32 mouse cellular contexts compared by ENCODE assay signal in genomic region chr15:82435011-82435410, GRCm38 (mm10). TPM values are rescaled to one million over a fixed set of nuclear protein-coding genes. Genes with fewer than 3 reads are reported as not detected.
DNase-seq lines count a peak whose midpoint lies in the region; ATAC-seq and TF ChIP-seq lines count a peak whose summit lies in the region.
"Had no signal": no experiment of that assay in that cellular context is flagged by ENCODE, and none has a peak within 500 bp of the region (broad histone marks: within the 10 kb centered on the region; RNA-seq: fewer than 3 reads in every experiment).

No protein-coding gene starts in this region.

- no peak overlapping the region for H3K4me3 ChIP-seq in heart, embryonic 10.5 days
- H3K4me3 ChIP-seq in heart, embryonic 12.5 days, result no peak overlapping the region
- H3K4me3 ChIP-seq in lung, postnatal 0 days (ENCODE audit: low read depth, low read length), result no peak overlapping the region
- H3K4me3 ChIP-seq: embryonic facial prominence, embryonic 13.5 days; embryonic facial prominence, embryonic 15.5 days; erythroblast, embryonic 14.5 days; forebrain, embryonic 10.5 days; forebrain, embryonic 12.5 days had no signal

- H3K9ac ChIP-seq in heart, embryonic 12.5 days, result no peak overlapping the region
- H3K9ac ChIP-seq in lung, postnatal 0 days (replicated peaks; ENCODE audit: low read depth), result no peak overlapping the region
- H3K9ac ChIP-seq: embryonic facial prominence, embryonic 13.5 days; embryonic facial prominence, embryonic 15.5 days; forebrain, embryonic 12.5 days had no signal

- no peaks in the 10 kb centered on the region for H3K4me1 ChIP-seq in heart, embryonic 10.5 days
- H3K4me1 ChIP-seq in heart, embryonic 12.5 days (replicated peaks), result no peaks in the 10 kb centered on the region
- H3K4me1 ChIP-seq in lung, postnatal 0 days (ENCODE audit: insufficient read depth, low read depth, low read length), result no peaks in the 10 kb centered on the region
- H3K4me1 ChIP-seq: embryonic facial prominence, embryonic 13.5 days; embryonic facial prominence, embryonic 15.5 days; forebrain, embryonic 10.5 days; forebrain, embryonic 12.5 days had no signal

- no peak for TF ChIP-seq CTCF in lung, postnatal 0 days (IDR thresholded peaks at IDR 0.05)

- no peak overlapping the region for H3K4me2 ChIP-seq in heart, embryonic 12.5 days
- no peak overlapping the region for H3K4me2 ChIP-seq in lung, postnatal 0 days (replicated peaks; ENCODE audit: low read depth, low read length)
- H3K4me2 ChIP-seq: embryonic facial prominence, embryonic 13.5 days; embryonic facial prominence, embryonic 15.5 days; forebrain, embryonic 12.5 days had no signal

- intact Hi-C loops in heart, postnatal 36 days (cut with DNase I), result no loop called here

- ATAC-seq in heart, embryonic 12.5 days (ENCODE audit: insufficient number of reproducible peaks, low FRiP score), result no peak
- no peak for ATAC-seq in lung, postnatal 0 days
- ATAC-seq: CD4-positive, CD25-positive, alpha-beta regulatory T cell, adult 4 months; forebrain, embryonic 14.5 days; Patski had no signal

- no peaks in the 10 kb centered on the region for H3K36me3 ChIP-seq in heart, embryonic 10.5 days
- no peaks in the 10 kb centered on the region for H3K36me3 ChIP-seq in heart, embryonic 12.5 days
- H3K36me3 ChIP-seq in lung, postnatal 0 days (ENCODE audit: insufficient read depth, low read length), result no peaks in the 10 kb centered on the region
- H3K36me3 ChIP-seq: embryonic facial prominence, embryonic 13.5 days; embryonic facial prominence, embryonic 15.5 days; forebrain, embryonic 10.5 days; forebrain, embryonic 12.5 days; G1E had no signal

- peak; percentile 93 for DNase-seq in heart, adult 11 months
- DNase-seq in heart, postnatal 36 days, result no peak
- peak; percentile 9 for DNase-seq in heart, embryonic 10.5 days (ENCODE audit: low spot score)
- peak; percentile 5 for DNase-seq in lung, postnatal 0 days (ENCODE audit: low spot score)
- no peak for DNase-seq in lung, postnatal 14 days
- peak; percentile 9 for DNase-seq in lung, postnatal 36 days
- DNase-seq in lung, postnatal 25 days (ENCODE audit: low spot score), result no peak
- DNase-seq: adrenal gland, postnatal 10 days; adrenal gland, postnatal 25 days; B cell, adult 2 months; cerebellum, adult 11 months; cerebellum, adult 18-20 months; cerebellum, adult 8-10 months; cerebellum, adult 9-11 months; cerebellum, postnatal 14 days; cerebellum, postnatal 36 days; embryo, embryonic 11 days had no signal

- no peak for TF ChIP-seq EP300 in lung, postnatal 0 days (IDR thresholded peaks at IDR 0.05)

- H3K27me3 ChIP-seq in heart, embryonic 10.5 days (ENCODE audit: insufficient read depth, poor library complexity, severe bottlenecking), result no peaks in the 10 kb centered on the region
- H3K27me3 ChIP-seq in heart, embryonic 12.5 days (replicated peaks), result no peaks in the 10 kb centered on the region
- no peaks in the 10 kb centered on the region for H3K27me3 ChIP-seq in lung, postnatal 0 days (replicated peaks; ENCODE audit: insufficient read depth, low read length)
- H3K27me3 ChIP-seq: embryonic facial prominence, embryonic 13.5 days; embryonic facial prominence, embryonic 15.5 days had no signal

- WGBS in heart, embryonic 10.5 days, result 73% methylated on average over 3 of the region's 3 CpGs
- WGBS in heart, embryonic 12.5 days, result 66% methylated on average over 3 of the region's 3 CpGs
- 64% methylated on average over 3 of the region's 3 CpGs for WGBS in lung, postnatal 0 days

- no peak overlapping the region for H3K27ac ChIP-seq in heart, embryonic 10.5 days
- no peak overlapping the region for H3K27ac ChIP-seq in heart, embryonic 12.5 days (ENCODE audit: poor library complexity, severe bottlenecking)
- H3K27ac ChIP-seq in lung, postnatal 0 days (ENCODE audit: low read length), result no peak overlapping the region
- H3K27ac ChIP-seq: embryonic facial prominence, embryonic 13.5 days; embryonic facial prominence, embryonic 15.5 days; forebrain, embryonic 10.5 days; forebrain, embryonic 12.5 days had no signal

- H3K9me3 ChIP-seq in heart, embryonic 10.5 days, result peaks cover 5% of the 10 kb centered on the region; the same call in 1 of the 2 replicates
- H3K9me3 ChIP-seq in heart, embryonic 12.5 days (replicated peaks), result peaks cover 17% of the 10 kb centered on the region
- H3K9me3 ChIP-seq in lung, postnatal 0 days (ENCODE audit: low read length), result no peaks in the 10 kb centered on the region
- H3K9me3 ChIP-seq: embryonic facial prominence, embryonic 15.5 days had no signal

RNA-seq across cellular contexts. Expression of gene Cyp2d9, which starts 1.8 kb away (rescaled TPM):
- not detected for total RNA-seq in heart, postnatal 36 days (2021)
- polyA plus RNA-seq in heart, embryonic 10.5 days (2016; fragmentation: Nextera tagmentation; extraction: Ambion mirVana), result not detected in 2 replicates
- not detected in 2 replicates for polyA plus RNA-seq in heart, embryonic 12.5 days (2016; fragmentation: Nextera tagmentation; extraction: Ambion mirVana)
- not detected in 2 replicates for polyA plus RNA-seq in lung, postnatal 0 days (2015; fragmentation: Nextera tagmentation; extraction: Ambion mirVana)
- total RNA-seq: adrenal gland, postnatal 25 days; CH12.LX; common myeloid progenitor, adult 5-6 weeks had no signal
- polyA plus RNA-seq: adrenal gland, adult 2 months; brain, embryonic 14.5 days; CD4-positive, CD25-positive, alpha-beta regulatory T cell, adult 4 months; embryonic facial prominence, embryonic 11.5 days; embryonic facial prominence, embryonic 13.5 days; embryonic facial prominence, embryonic 15.5 days; forebrain, embryonic 10.5 days; forebrain, embryonic 12.5 days; forebrain, embryonic 14.5 days; G1E; Patski had no signal

RNA-seq across cellular contexts. Expression of gene Cyp2d10, which starts 28.0 kb away (rescaled TPM):
- not detected for total RNA-seq in heart, postnatal 36 days (2021)
- 0.75 TPM in 1 of 2 replicates, not detected in the other for polyA plus RNA-seq in heart, embryonic 10.5 days (2016; fragmentation: Nextera tagmentation; extraction: Ambion mirVana)
- polyA plus RNA-seq in heart, embryonic 12.5 days (2016; fragmentation: Nextera tagmentation; extraction: Ambion mirVana), result 0.15 TPM in 1 of 2 replicates, not detected in the other
- not detected in 2 replicates for polyA plus RNA-seq in lung, postnatal 0 days (2015; fragmentation: Nextera tagmentation; extraction: Ambion mirVana)
- total RNA-seq: CH12.LX; common myeloid progenitor, adult 5-6 weeks had no signal
- polyA plus RNA-seq: brain, embryonic 14.5 days; CD4-positive, CD25-positive, alpha-beta regulatory T cell, adult 4 months; embryonic facial prominence, embryonic 11.5 days; embryonic facial prominence, embryonic 13.5 days; embryonic facial prominence, embryonic 15.5 days; forebrain, embryonic 10.5 days; forebrain, embryonic 12.5 days; forebrain, embryonic 14.5 days; G1E had no signal

RNA-seq across cellular contexts. Expression of gene Cyp2d11, which starts 41.2 kb away (rescaled TPM):
- total RNA-seq in heart, postnatal 36 days (2021), result under 1 TPM; 0.22 to 0.36 TPM
- polyA plus RNA-seq in heart, embryonic 10.5 days (2016; fragmentation: Nextera tagmentation; extraction: Ambion mirVana), result not detected in 2 replicates
- polyA plus RNA-seq in heart, embryonic 12.5 days (2016; fragmentation: Nextera tagmentation; extraction: Ambion mirVana), result not detected in 2 replicates
- polyA plus RNA-seq in lung, postnatal 0 days (2015; fragmentation: Nextera tagmentation; extraction: Ambion mirVana), result not detected in 2 replicates
- total RNA-seq: CH12.LX; common myeloid progenitor, adult 5-6 weeks; G1E had no signal
- polyA plus RNA-seq: adrenal gland, adult 2 months; brain, embryonic 14.5 days; CD4-positive, CD25-positive, alpha-beta regulatory T cell, adult 4 months; embryonic facial prominence, embryonic 11.5 days; embryonic facial prominence, embryonic 13.5 days; embryonic facial prominence, embryonic 15.5 days; erythroblast, embryonic 14.5 days; forebrain, embryonic 10.5 days; forebrain, embryonic 12.5 days; forebrain, embryonic 14.5 days; G1E; Patski had no signal

RNA-seq across cellular contexts. Expression of gene Cyp2d22, which starts 55.0 kb away (rescaled TPM):
- total RNA-seq in heart, postnatal 36 days (2021), result 10 to 100 TPM; 25.6 to 25.8 TPM
- polyA plus RNA-seq in heart, embryonic 10.5 days (2016; fragmentation: Nextera tagmentation; extraction: Ambion mirVana), result 3.2 and 3.9 TPM in 2 replicates
- 7.3 and 8.0 TPM in 2 replicates for polyA plus RNA-seq in heart, embryonic 12.5 days (2016; fragmentation: Nextera tagmentation; extraction: Ambion mirVana)
- polyA plus RNA-seq in lung, postnatal 0 days (2015; fragmentation: Nextera tagmentation; extraction: Ambion mirVana), result 13.3 and 14.2 TPM in 2 replicates
- polyA plus RNA-seq: G1E had no signal

Comparison
In these comparisons a context has a peak if more than half of its experiments do, and no peak if none do; other contexts are left out.
1. DNase-seq: peak in heart, adult 11 months (single experiment), heart, embryonic 10.5 days (single experiment), lung, postnatal 0 days (single experiment) and lung, postnatal 36 days (single experiment); none in heart, postnatal 36 days (0 of 2), lung, postnatal 14 days (single experiment) and lung, postnatal 25 days (single experiment).